7 mouse cellular contexts compared by ENCODE assay signal in the genomic region with DNA sequence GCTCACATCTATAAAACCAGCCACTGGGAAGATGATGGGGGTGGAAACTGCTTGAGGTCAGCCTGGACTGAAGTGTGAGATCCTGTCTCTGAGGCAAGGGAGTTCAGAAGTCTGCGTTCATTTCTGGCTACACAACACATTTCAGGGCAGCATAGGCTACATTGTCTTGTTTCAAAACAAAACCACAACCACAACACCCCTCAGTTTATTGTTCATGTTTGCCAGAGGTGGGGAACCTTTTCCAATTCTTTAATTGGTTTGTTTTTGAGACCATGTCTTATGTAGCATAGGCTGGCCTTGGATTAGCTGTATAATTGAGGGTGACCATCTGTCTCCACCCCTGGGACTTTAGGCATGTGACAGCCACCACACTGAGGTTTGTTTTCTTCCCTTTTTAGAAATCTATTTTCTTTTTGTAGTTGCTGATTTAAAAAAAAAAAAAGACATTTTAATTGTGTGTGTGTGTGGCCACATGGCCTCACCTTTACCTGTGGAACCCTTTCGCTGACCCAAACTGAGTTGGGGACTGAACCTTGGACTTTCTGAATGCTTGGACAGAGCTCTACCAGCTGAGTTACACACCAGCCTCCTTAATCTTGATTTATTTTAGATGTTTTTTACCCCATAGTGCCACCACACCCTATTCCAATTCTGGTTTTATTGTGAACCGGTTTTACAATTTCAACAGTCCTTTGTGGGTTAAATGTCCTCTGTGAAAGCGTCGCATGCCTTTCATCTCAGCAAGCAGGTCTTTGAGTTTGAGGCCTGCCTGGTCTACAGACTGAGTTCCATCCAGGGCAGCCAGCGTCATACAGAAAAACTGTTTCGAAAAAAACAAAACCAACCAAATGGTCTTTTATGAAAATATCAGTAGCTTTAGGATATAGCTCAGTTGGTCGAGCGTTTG. TPM values are rescaled to one million over a fixed set of nuclear protein-coding genes. Genes with fewer than 3 reads are reported as not detected.
DNase-seq lines count a peak whose midpoint lies in the region; ATAC-seq and TF ChIP-seq lines count a peak whose summit lies in the region.

No protein-coding gene starts in this region.

- DNase-seq in lung, postnatal 10 days = no peak
- DNase-seq in splenic B cell, adult 2 months (ENCODE audit: low read depth, low spot score) = peak; percentile 57
- DNase-seq in cerebellum, adult 11 months = no peak

- ATAC-seq in lung, embryonic 15.5 days (ENCODE audit: borderline replicate concordance, extremely low read depth, low FRiP score, low TSS enrichment) = no peak
- ATAC-seq in limb, embryonic 12.5 days (ENCODE audit: insufficient number of reproducible peaks, insufficient read depth, low FRiP score, low TSS enrichment, low read depth) = no peak
- ATAC-seq in CD4-positive, CD25-positive, alpha-beta regulatory T cell, adult 4 months = no peak

- H3K4me2 ChIP-seq in lung, embryonic 15.5 days = peak overlapping the region; percentile 55
- peak overlapping the region; percentile 51 for H3K4me2 ChIP-seq in limb, embryonic 12.5 days

- 84% methylated on average over 9 of the region's 9 CpGs for WGBS in lung, embryonic 15.5 days
- WGBS in limb, embryonic 12.5 days = 86% methylated on average over 9 of the region's 9 CpGs

- TF ChIP-seq CTCF in embryonic fibroblast, embryonic 13.5 days (IDR thresholded peaks at IDR 0.05; ENCODE audit: borderline replicate concordance, insufficient read depth, low read length) = no peak

- H3K9me3 ChIP-seq in lung, embryonic 15.5 days = no peaks in the 10 kb centered on the region
- no peaks in the 10 kb centered on the region for H3K9me3 ChIP-seq in limb, embryonic 12.5 days

- H3K4me3 ChIP-seq in lung, embryonic 15.5 days = peak overlapping the region; percentile 36
- no peak overlapping the region for H3K4me3 ChIP-seq in embryonic fibroblast, embryonic 13.5 days (ENCODE audit: insufficient read depth, low read length)
- no peak overlapping the region for H3K4me3 ChIP-seq in limb, embryonic 12.5 days (replicated peaks)

- H3K36me3 ChIP-seq in lung, embryonic 15.5 days = no peaks in the 10 kb centered on the region
- no peaks in the 10 kb centered on the region for H3K36me3 ChIP-seq in limb, embryonic 12.5 days
- H3K36me3 ChIP-seq in splenic B cell, adult 2 months (ENCODE audit: control insufficient read depth, insufficient read depth, low read length, poor library complexity, severe bottlenecking) = no peaks in the 10 kb centered on the region

- peaks cover 10% of the 10 kb centered on the region for H3K4me1 ChIP-seq in lung, embryonic 15.5 days
- H3K4me1 ChIP-seq in embryonic fibroblast, embryonic 13.5 days (ENCODE audit: control insufficient read depth, insufficient read depth, low read length) = 0 out of 2 replicates have a peak, but pooled peaks cover 10% of the 10 kb centered on the region
- peaks cover 10% of the 10 kb centered on the region for H3K4me1 ChIP-seq in limb, embryonic 12.5 days (replicated peaks)

- no peak for TF ChIP-seq POLR2A in embryonic fibroblast, embryonic 13.5 days (IDR thresholded peaks at IDR 0.05; ENCODE audit: low read depth, low read length)

- H3K27ac ChIP-seq in lung, embryonic 15.5 days = peak overlapping the region; percentile 94
- peak overlapping the region; percentile 86 for H3K27ac ChIP-seq in embryonic fibroblast, embryonic 13.5 days (ENCODE audit: insufficient read depth, low read length)
- peak overlapping the region; percentile 93 for H3K27ac ChIP-seq in limb, embryonic 12.5 days

- H3K27me3 ChIP-seq in lung, embryonic 15.5 days = no peaks in the 10 kb centered on the region
- H3K27me3 ChIP-seq in limb, embryonic 12.5 days = no peaks in the 10 kb centered on the region
- no peaks in the 10 kb centered on the region for H3K27me3 ChIP-seq in splenic B cell, adult 2 months (ENCODE audit: control insufficient read depth, insufficient read depth, low read length, poor library complexity, severe bottlenecking)

- H3K9ac ChIP-seq in lung, embryonic 15.5 days = 0 out of 2 replicates have a peak overlapping the region, but pooled peaks have one; percentile 21
- H3K9ac ChIP-seq in limb, embryonic 12.5 days (replicated peaks) = no peak overlapping the region

RNA-seq across cellular contexts. Expression of a gene that starts 17.8 kb away (rescaled TPM):
- 3.2 and 3.5 TPM in 2 replicates for polyA plus RNA-seq in lung, embryonic 15.5 days (2015; fragmentation: Nextera tagmentation; extraction: Ambion mirVana)
- 3.2 and 3.3 TPM in 2 replicates for polyA plus RNA-seq in embryonic fibroblast, embryonic 13.5 days (2011; ENCODE audit: insufficient read length, low read depth, missing spikeins)
- 4.8 and 5.6 TPM in 2 replicates for polyA plus RNA-seq in limb, embryonic 12.5 days (2016; fragmentation: Nextera tagmentation; extraction: Ambion mirVana)
- 1 to 10 TPM; 1.3 to 2.3 TPM for polyA plus RNA-seq in CD4-positive, CD25-positive, alpha-beta regulatory T cell, adult 4 months (2017; shearing (Covaris generic))

RNA-seq across cellular contexts. Expression of a gene that starts 22.1 kb away (rescaled TPM):
- 144 and 156 TPM in 2 replicates for polyA plus RNA-seq in lung, embryonic 15.5 days (2015; fragmentation: Nextera tagmentation; extraction: Ambion mirVana)
- polyA plus RNA-seq in embryonic fibroblast, embryonic 13.5 days (2011; ENCODE audit: insufficient read length, low read depth, missing spikeins) = 255 and 333 TPM in 2 replicates
- polyA plus RNA-seq in limb, embryonic 12.5 days (2016; fragmentation: Nextera tagmentation; extraction: Ambion mirVana) = 180 and 182 TPM in 2 replicates
- polyA plus RNA-seq in CD4-positive, CD25-positive, alpha-beta regulatory T cell, adult 4 months (2017; shearing (Covaris generic)) = 10 to 100 TPM; 29.6 to 47.8 TPM

RNA-seq across cellular contexts. Expression of a gene that starts 23.3 kb away (rescaled TPM):
- not detected in 2 replicates for polyA plus RNA-seq in lung, embryonic 15.5 days (2015; fragmentation: Nextera tagmentation; extraction: Ambion mirVana)
- polyA plus RNA-seq in embryonic fibroblast, embryonic 13.5 days (2011; ENCODE audit: insufficient read length, low read depth, missing spikeins) = not detected in 2 replicates
- not detected in 2 replicates for polyA plus RNA-seq in limb, embryonic 12.5 days (2016; fragmentation: Nextera tagmentation; extraction: Ambion mirVana)
- not detected for polyA plus RNA-seq in CD4-positive, CD25-positive, alpha-beta regulatory T cell, adult 4 months (2017; shearing (Covaris generic))

RNA-seq across cellular contexts. Expression of a gene that starts 38.0 kb away (rescaled TPM):
- polyA plus RNA-seq in lung, embryonic 15.5 days (2015; fragmentation: Nextera tagmentation; extraction: Ambion mirVana) = 23.8 TPM in 2 replicates
- polyA plus RNA-seq in embryonic fibroblast, embryonic 13.5 days (2011; ENCODE audit: insufficient read length, low read depth, missing spikeins) = 8.5 and 10.9 TPM in 2 replicates
- polyA plus RNA-seq in limb, embryonic 12.5 days (2016; fragmentation: Nextera tagmentation; extraction: Ambion mirVana) = 39.2 and 40.4 TPM in 2 replicates
- polyA plus RNA-seq in CD4-positive, CD25-positive, alpha-beta regulatory T cell, adult 4 months (2017; shearing (Covaris generic)) = 10 to 100 TPM in 1 of 2 experiments, 1 to 10 TPM in 1; 7.9 to 14.1 TPM
